Mouse (Mus musculus) lung, postnatal 0 days (tissue): ENCODE results near the gene Gm5127.

Source experiments
- CTCF ChIP-seq: IDR thresholded peaks from 2 replicates; pipeline ENCODE4 v1.5.1; 2016; ENCODE audit warnings: antibody characterized with exemption, mild to moderate bottlenecking
- EP300 ChIP-seq: IDR thresholded peaks from 2 replicates; pipeline ENCODE4 v1.6.1; 2016; ENCODE audit warnings: antibody characterized with exemption, mild to moderate bottlenecking, control low read depth

GRCm38 (mm10) chrX:106634799-106635541, 52.0 kb downstream of the Gm5127 start:
- TF ChIP-seq CTCF = no peak
- TF ChIP-seq EP300 = no peak
